Mouse (Mus musculus): ENCODE results near the gene Tmod2. TPM values are rescaled to one million over a fixed set of nuclear protein-coding genes. Genes with fewer than 3 reads are reported as not detected.
A peak's percentile ranks its signal among the peaks of the same experiment; 100 is the strongest.

The Tmod2 gene
- total and polyA plus RNA-seq, 3 experiments = not detected

DNA sequence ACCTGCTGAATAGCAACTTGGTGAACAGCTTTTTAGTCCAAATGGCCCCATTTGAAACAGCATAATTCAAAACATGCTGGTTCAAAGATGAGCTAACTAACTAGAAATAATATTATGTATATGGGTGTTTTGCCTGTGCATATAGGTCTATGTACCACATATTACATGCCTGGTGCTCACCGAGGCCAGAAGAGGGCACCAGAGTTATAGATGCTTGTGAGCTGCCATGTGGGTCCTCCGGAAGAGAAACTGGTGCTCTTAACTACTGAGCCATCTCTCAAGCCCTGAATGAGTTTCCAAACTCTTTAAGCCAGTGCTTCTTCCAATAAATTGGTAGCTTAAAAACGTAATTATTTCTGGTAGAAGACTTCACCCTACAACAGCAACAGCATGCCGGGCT is 89.3 kb downstream of the Tmod2 start:
- Histone ChIP-seq H3K4me3 (ENCODE audit: control insufficient read depth in 1 of 2, insufficient read depth in 1 of 2, low read depth in 2 of 2, low read length in 2 of 2) (no peak overlapping the region), H3K36me3 (ENCODE audit: control insufficient read depth in 1 of 2, insufficient read depth in 2 of 2, low read length in 2 of 2) (peaks cover 0 to 3% of the 10 kb centered on the region in 2 experiments; a peak in 2 of 4 replicates), H3K27me3 (ENCODE audit: control insufficient read depth in 1 of 2, insufficient read depth in 2 of 2, low read length in 2 of 2) (no peaks in the 10 kb centered on the region), H3K9ac (ENCODE audit: control insufficient read depth, low read depth, low read length, poor library complexity, severe bottlenecking) (no peak overlapping the region), H3K27ac (ENCODE audit: control insufficient read depth, low read depth, low read length) (no peak overlapping the region), H3K4me1 (ENCODE audit: control insufficient read depth in 1 of 2, insufficient read depth in 2 of 2, low read length in 2 of 2) (no peaks in the 10 kb centered on the region), H3K79me2 (ENCODE audit: control insufficient read depth, insufficient read depth, low read length, poor library complexity) (no peaks in the 10 kb centered on the region), H3K9me3 (replicated peaks; ENCODE audit: insufficient read depth, low read length) (no peaks in the 10 kb centered on the region)
- peak; percentile 76 for DNase-seq (ENCODE audit: low read depth, low spot score)
- TF ChIP-seq JUND (IDR thresholded peaks at IDR 0.05; ENCODE audit: low read depth, low read length) (no peak), MEF2A (IDR thresholded peaks at IDR 0.05; ENCODE audit: extremely low read depth, insufficient replicate concordance, low read depth, low read length, poor library complexity, severe bottlenecking) (no peak), POLR2AphosphoS2 (IDR thresholded peaks at IDR 0.05; ENCODE audit: low read length) (no peak), UBTF (IDR thresholded peaks at IDR 0.05; ENCODE audit: borderline replicate concordance, insufficient read depth, low read depth, low read length) (no peak), BHLHE40 (IDR thresholded peaks at IDR 0.05; ENCODE audit: borderline replicate concordance, low read depth, low read length) (no peak), E2F4 (IDR thresholded peaks at IDR 0.05; ENCODE audit: borderline replicate concordance, low read depth, low read length) (no peak), CTCF (IDR thresholded peaks at IDR 0.05 in 2 of 3, conservative IDR thresholded peaks at IDR 0.05 in 1 of 3; ENCODE audit: control insufficient read depth in 1 of 3, insufficient read depth in 1 of 3, low read depth in 2 of 3, low read length in 3 of 3, poor library complexity in 1 of 3, severe bottlenecking in 1 of 3) (peak; percentile 42 to 73 (median 69); a peak in 5 of 6 replicates), USF1 (IDR thresholded peaks at IDR 0.05; ENCODE audit: low read depth, low read length) (no peak), SIN3A (IDR thresholded peaks at IDR 0.05; ENCODE audit: low read length) (no peak), RAD21 (IDR thresholded peaks at IDR 0.05; ENCODE audit: low read depth, low read length) (peak; percentile 65), SMC3 (IDR thresholded peaks at IDR 0.05; ENCODE audit: low read depth, low read length) (peak; percentile 74), POLR2AphosphoS5 (IDR thresholded peaks at IDR 0.05; ENCODE audit: borderline replicate concordance, low read depth, low read length) (no peak), KAT2A (conservative IDR thresholded peaks at IDR 0.05; ENCODE audit: low read depth, low read length) (no peak), USF2 (IDR thresholded peaks at IDR 0.05; ENCODE audit: borderline replicate concordance in 1 of 2, insufficient read depth in 1 of 2, low read depth in 1 of 2, low read length in 2 of 2) (no peak), POLR2A (IDR thresholded peaks at IDR 0.05; ENCODE audit: control insufficient read depth in 1 of 2, insufficient read depth in 1 of 2, low read depth in 1 of 2, low read length in 2 of 2, poor library complexity in 1 of 2) (no peak), MYC (IDR thresholded peaks at IDR 0.05; ENCODE audit: low read depth, low read length) (peak; percentile 78), MAFK (IDR thresholded peaks at IDR 0.05; ENCODE audit: borderline replicate concordance, low read depth, low read length) (no peak), ZC3H11A (IDR thresholded peaks at IDR 0.05; ENCODE audit: low read depth, low read length) (peak; percentile 51), GATA1 (IDR thresholded peaks at IDR 0.05; ENCODE audit: low read depth, low read length) (no peak), MAZ (IDR thresholded peaks at IDR 0.05; ENCODE audit: low read depth, low read length) (no peak), EP300 (IDR thresholded peaks at IDR 0.05; ENCODE audit: low read depth in 1 of 2, low read length in 2 of 2) (no peak), ETS1 (IDR thresholded peaks at IDR 0.05; ENCODE audit: low read depth, low read length) (no peak), HCFC1 (IDR thresholded peaks at IDR 0.05; ENCODE audit: low read depth, low read length) (no peak)

All from MEL (cell line).